Mouse (Mus musculus) heart, adult 18-20 months (tissue): ENCODE results near the gene Cyb5r3. TPM values are rescaled to one million over a fixed set of nuclear protein-coding genes. Genes with fewer than 3 reads are reported as not detected.

Experiments
- total RNA-seq, 2 experiments: library from RNA; stranded (reverse); gene quantifications; 2 replicates each; pipeline ENCODE4 v1.2.3; 2021

Cyb5r3 gene
- total RNA-seq, 2 experiments from 2014 or later, result 83.9 to 93.0 TPM

Other genes starting within 250 kb of the Cyb5r3 start
- gene Tcf20, start 184.7 kb downstream of the Cyb5r3 start, total RNA-seq, result 10 to 100 TPM; 48.2 to 56.6 TPM
- gene Nfam1, start 139.3 kb downstream of the Cyb5r3 start, total RNA-seq, result 1 to 10 TPM; 1.5 to 2.0 TPM
- 10 to 100 TPM; 46.1 to 55.5 TPM for gene Serhl, start 83.1 kb downstream of the Cyb5r3 start, total RNA-seq
- gene Rrp7a, start 49.8 kb downstream of the Cyb5r3 start, total RNA-seq, result 10 to 100 TPM; 28.6 to 37.9 TPM
- gene Poldip3, start 23.2 kb downstream of the Cyb5r3 start, total RNA-seq, result 10 to 100 TPM; 23.1 to 26.2 TPM
- gene A4galt, start 79.2 kb upstream of the Cyb5r3 start, total RNA-seq, result 1 to 10 TPM; 7.0 to 7.2 TPM
- gene Arfgap3, start 177.7 kb upstream of the Cyb5r3 start, total RNA-seq, result 10 to 100 TPM in 1 of 2 experiments, 1 to 10 TPM in 1; 10.0 to 12.1 TPM